Mouse (Mus musculus): Measurements from ENCODE around the gene 4931422A03Rik.

The 4931422A03Rik gene

DNA sequence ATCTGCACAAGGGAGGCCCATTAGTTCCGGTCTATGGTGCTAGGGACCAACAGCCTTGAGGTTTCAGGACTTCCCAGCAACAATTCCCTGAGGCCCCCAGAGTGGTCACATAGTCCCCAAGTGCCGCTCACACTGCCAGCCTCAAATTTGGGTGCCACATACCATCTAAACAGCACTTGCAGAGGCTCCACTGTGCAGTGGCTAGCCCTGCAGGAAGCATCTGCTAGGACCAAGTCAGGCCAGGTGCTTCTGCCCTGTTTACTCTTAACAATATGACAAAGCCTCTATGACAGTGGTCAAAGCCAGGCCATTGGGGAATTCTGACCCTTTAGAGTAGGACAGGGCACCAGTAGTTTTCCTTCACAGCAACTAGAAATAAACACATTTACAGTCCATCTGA lies 91.5 kb downstream of the 4931422A03Rik start:
- no peak for DNase-seq (ENCODE audit: low spot score)

DNA sequence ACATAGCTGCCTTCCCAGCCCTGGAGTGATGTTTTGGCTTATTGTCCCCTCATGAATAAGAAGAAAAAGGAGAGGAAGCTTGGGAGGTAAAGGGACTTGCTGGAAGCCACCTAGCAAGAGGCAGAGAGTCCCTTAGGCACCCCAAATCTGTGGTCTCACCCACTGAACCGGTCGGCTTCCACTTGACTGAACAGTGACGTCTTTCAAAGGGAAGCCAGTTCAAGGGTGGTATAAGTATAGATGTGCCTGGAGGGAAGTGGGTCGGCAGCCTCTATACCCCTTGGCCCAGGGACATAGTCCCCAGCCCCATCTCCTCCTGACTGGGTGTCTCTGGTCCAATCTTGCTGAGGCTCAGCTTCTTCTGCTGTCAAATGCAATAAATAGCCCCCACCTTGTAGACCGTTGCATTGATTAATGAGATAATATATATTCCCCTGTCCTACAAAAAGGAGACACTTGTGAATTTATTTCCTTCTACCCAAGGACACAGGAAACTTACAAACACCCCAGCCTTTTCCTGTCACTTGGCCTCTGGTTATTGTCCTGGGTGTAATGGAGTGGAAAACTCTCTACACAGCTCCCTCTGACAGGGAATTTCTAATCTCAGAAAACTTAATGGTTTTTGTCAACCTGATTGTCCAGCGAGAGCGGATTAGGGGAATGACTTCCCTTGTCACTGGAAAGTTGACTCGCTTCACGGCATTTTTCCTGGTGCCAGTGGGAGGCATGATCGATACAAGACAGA lies 92.3 kb downstream of the 4931422A03Rik start:
- no peak for DNase-seq (ENCODE audit: low spot score)

DNA sequence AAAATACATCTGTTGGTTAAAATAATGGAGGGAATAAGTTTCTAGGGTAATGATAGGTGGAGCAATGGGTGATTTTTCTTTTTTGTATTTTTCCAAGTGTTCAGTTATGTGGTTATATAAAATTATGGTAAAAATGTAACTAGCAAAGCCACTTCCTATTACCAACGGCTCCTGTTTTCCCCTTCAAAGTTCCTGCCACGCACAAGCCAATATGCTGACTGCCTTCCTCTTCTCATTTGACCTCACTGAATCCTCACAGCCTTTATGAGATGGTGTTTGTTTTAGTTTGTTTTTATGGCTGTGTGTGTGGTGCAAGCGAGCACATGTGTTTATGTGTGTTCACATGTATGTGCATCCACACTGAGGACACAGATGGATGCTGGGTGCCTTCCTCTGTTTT lies 93.5 kb downstream of the 4931422A03Rik start:
- DNase-seq (ENCODE audit: low spot score) = no peak

DNA sequence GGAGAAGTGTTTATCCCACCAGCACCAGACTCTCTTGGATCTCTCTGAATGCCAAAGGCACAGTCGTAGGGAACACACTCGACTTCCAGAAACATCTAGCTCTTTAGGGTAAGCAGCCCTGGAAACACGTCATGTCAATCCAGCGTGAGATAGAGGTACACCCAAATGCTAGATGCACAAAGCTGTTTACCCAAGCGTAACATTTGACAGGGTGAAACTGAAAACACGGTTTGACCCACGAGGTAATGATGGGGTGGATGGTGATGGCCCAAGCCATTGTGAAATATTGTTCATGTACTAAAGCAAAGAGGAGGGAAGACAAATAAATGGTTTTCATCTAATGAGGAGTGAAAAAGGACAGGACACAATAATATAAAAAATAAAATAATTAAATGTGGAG lies 93.9 kb downstream of the 4931422A03Rik start:
- no peak for DNase-seq (ENCODE audit: low spot score)

DNA sequence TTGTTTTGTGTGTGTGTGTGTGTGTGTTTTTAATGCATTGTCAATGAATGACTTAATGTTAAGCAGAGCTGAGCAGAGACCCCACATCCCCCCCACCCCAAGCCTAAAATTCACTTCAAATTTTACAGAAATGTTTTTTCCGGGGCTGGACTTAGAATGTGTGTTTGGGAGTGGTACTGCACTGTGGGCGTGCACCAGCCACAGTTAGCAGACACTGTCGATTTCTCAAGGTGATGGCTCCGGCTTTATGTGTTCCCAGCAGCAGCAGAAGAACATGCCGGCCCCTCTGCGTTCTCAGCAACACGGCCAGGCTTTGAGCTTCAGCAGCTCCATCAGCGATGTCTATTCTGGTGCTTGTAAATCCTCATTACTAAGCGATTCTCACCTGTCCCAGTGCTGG lies 95.7 kb downstream of the 4931422A03Rik start:
- no peak for DNase-seq (ENCODE audit: low spot score)

DNA sequence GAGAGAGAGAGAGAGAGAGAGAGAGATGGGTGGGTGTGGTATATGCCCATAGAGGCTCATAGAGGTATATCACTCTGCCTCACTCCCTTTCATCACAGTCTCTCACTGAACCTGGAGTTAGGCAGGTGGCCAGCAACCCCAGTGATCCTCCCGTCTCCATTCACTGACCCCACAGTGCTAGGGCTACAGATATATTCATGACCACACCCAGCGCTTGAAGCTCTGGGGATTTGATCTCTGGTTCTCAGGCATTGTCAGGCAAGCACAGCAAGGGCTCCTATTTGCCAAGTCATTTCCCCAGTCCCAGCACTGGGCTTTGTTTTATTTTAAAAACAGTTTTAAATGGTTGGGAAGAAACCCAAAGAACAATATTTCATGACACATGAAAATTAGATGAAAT lies 96.1 kb downstream of the 4931422A03Rik start:
- no peak for DNase-seq (ENCODE audit: low spot score)

DNA sequence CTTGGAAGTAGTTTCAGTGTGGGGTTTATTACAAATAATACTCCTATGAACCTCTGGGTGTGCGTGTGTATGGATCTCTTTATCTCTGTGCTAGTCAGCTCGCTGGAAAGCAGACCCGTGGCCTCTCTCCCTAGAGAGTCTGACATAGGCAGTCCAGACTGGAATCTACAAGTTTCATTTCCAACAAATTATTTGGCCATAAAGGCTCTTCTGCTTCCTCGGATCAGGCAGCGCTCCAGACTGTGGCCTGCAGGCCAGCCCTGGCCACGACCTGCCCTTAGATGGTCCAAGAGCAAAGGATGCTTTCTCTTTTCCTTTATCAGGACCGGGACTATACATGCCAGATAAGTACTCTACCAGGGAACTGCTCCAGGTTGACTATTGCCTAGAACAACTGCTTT lies 96.7 kb downstream of the 4931422A03Rik start:
- DNase-seq (ENCODE audit: low spot score) = no peak

DNA sequence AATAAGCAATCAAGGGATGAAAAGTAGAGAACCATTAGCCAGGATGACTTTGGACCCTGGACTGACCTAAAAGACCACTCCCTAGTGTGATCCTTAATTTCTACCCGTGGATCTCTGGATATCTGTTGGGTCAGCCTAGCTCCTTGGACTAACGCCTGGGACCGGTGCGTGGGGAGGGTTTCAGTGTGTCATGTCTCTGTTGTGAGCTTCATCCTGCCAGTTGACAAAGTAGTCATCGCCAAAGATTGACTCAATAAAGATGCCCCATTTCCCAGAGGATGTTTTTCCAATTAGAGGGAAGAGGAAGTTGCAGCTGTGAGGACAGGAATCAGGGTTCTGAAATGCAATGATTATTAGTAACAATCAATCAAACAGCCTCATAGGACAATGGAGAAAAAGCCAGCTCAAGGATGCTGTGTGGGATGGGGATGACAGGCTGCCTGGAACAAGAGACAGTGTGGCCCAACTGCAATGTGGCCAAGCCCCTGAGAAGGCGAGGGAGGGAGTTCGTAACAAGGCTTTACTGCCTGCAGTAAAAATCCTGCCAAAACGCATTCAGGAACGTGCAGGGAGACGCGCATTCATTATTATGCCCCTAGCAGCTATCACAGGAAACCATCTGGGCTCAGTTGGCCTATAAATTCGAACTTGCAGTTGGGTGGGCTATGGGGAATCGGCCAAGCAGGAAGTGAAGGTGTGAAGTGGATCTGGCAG lies 97.7 kb downstream of the 4931422A03Rik start:
- DNase-seq (ENCODE audit: low spot score) = no peak

DNA sequence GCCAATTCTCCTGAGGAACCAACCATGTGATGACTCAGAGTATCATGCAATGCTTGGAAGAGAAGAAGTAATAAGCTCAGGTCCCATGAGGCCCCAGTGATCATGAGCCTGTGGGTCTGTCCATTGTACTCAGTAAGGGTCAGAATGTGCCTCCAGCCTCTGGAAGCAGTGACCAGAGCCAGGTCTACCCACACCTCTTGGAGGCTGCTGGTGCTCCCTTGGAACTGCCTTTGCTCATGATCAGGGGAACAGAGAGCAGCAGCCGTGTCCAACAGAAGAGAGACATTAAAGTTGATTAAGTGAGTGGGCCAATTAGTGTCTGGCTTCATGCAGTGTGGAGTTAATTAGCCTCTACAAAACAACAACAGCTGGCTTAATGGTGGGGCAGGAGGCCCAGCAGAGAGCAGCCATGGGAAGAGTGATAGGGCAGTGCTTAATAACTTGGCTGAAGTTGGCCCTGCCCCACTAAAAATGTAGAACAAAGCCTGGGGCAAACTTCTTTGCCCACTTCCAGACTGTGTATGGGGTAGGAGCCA lies 100.5 kb downstream of the 4931422A03Rik start:
- DNase-seq (ENCODE audit: low spot score) = no peak

DNA sequence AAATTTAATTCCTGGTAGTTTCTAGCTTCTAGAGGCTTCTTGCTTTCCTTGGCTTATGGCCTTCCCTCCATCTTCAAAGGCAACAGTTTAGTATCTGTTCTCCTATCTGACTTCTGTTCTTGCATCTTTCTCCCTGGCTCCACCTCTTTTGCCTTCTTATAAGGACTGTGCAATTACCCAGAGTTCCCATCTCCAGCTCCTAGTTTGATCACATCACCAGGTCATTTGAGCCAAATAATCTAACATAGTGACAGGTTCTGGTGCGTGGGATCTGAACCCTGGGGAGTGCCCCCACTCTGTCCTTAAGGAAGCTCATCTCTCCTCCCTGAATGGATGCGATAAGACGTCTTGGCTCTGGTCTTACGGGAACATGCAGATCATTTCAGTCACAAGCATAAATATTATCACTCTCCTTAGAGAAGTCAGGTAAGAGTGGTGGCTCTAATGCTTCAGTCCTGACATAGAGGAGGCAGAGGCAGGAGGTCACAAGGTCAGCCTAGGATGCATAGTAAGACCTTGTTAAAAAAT lies 101.5 kb downstream of the 4931422A03Rik start:
- DNase-seq (ENCODE audit: low spot score) = no peak

DNA sequence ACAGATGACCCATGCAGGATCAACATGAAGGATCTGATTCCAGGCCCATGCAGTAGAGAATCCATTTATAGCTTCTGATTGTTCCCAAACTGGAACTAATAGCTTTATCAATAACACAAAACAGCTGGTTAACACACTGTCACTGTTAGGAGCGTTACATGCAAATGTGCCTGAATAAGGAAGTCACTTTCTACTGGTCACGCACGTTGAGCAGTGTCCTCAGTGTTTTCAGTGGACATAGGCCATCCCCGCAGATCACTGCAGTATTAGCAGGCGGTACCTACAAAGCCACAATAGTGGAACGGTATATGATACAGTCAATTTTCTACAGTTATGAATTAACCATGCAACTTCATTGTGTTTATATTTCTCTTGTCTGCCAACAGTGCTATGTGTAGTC lies 108.7 kb downstream of the 4931422A03Rik start:
- no peak for DNase-seq (ENCODE audit: low spot score)

DNA sequence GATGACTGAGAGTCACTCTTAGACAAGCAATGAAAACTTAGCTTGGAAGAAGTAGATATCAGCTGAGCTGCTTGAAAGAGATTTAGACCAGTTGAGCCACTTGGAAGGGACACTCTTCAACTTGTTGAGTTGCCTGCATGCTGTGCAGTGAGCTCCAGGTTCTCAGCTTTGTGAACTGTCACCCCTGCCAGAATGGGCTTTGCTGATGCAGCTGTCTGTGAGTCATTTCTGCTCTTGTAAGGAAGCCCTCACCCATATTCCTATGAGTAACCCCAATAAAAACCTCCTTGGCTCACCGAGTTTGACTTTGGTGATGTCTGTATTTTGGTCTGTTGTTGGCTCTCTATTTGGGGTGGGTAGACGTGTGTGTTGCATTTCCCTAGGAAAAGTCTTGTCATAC lies 109.8 kb downstream of the 4931422A03Rik start:
- no peak for DNase-seq (ENCODE audit: low spot score)

DNA sequence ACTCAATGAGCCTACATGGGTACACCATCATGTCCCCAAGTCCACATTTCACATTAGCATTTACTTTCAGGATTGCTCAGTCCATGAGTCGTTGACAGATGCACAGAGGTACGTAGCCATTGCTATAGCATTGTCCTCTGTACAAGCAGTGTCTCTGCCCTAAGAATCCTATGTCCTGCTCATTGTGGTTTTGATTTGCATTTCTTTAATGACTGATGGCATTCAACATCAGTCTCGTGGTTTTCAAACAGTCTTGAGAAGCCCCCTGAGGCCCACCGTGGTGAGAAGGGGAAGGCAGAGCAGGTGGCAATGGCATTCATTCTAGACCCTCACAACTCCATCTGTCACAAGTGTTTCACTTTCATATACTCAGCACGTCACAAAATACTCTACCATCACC lies 110.8 kb downstream of the 4931422A03Rik start:
- DNase-seq (ENCODE audit: low spot score) = no peak

All from spleen, adult 12 weeks (tissue).